Mouse (Mus musculus) embryonic facial prominence, embryonic 11.5 days (tissue): Measurements from ENCODE around the gene Myl9. TPM values are rescaled to one million over a fixed set of nuclear protein-coding genes. Genes with fewer than 3 reads are reported as not detected.

Experiments used
- ATAC-seq: fragments of 200-750 bp; cut with Nextera tagmentation; replicated peaks from 2 replicates; pipeline ENCODE4 v1.8.0; 2017; ENCODE audit warnings: low read depth; ENCODE audit not compliant: insufficient number of reproducible peaks, low FRiP score, low TSS enrichment
- DNase-seq: peaks from one replicate; pipeline ENCODE4 v3.0.0-alpha.2; 2015; ENCODE audit warnings: low spot score
- H3K27ac ChIP-seq: fragments of 300-500 bp; sonication (generic); replicated peaks from 2 replicates; pipeline ENCODE4 v1.5.1; 2014; ENCODE audit warnings: mild to moderate bottlenecking, low read depth, low read length, control low read depth
- H3K27me3 ChIP-seq: fragments of 300-500 bp; sonication (generic); 2 replicates; pipeline ENCODE4 v1.6.1; 2014; ENCODE audit warnings: mild to moderate bottlenecking, low read length, moderate library complexity, mixed read lengths; ENCODE audit not compliant: control insufficient read depth, insufficient read depth
- H3K36me3 ChIP-seq: fragments of 300-500 bp; sonication (generic); replicated peaks from 2 replicates; pipeline ENCODE4 v1.6.1; 2014; ENCODE audit warnings: low read depth, mild to moderate bottlenecking, low read length, moderate library complexity, mixed read lengths; ENCODE audit not compliant: control insufficient read depth, insufficient read depth
- H3K4me1 ChIP-seq: fragments of 300-500 bp; sonication (generic); 2 replicates; pipeline ENCODE4 v1.6.1; 2014; ENCODE audit warnings: low read length, mixed read lengths; ENCODE audit not compliant: control insufficient read depth, insufficient read depth
- H3K4me2 ChIP-seq: fragments of 300-500 bp; sonication (generic); 2 replicates; pipeline ENCODE4 v1.6.1; 2014; ENCODE audit warnings: low read depth, mild to moderate bottlenecking, control low read depth, low read length, moderate library complexity
- H3K4me3 ChIP-seq: fragments of 300-500 bp; sonication (generic); 2 replicates; pipeline ENCODE4 v1.5.1; 2014; ENCODE audit warnings: low read depth, low read length, control low read depth
- H3K9ac ChIP-seq: fragments of 300-500 bp; sonication (generic); replicated peaks from 2 replicates; pipeline ENCODE4 v1.6.1; 2014; ENCODE audit warnings: mild to moderate bottlenecking, control low read depth, low read length
- H3K9me3 ChIP-seq: fragments of 300-500 bp; sonication (generic); replicated peaks from 2 replicates; pipeline ENCODE4 v1.6.1; 2016; ENCODE audit warnings: mild to moderate bottlenecking, low read length, inconsistent platforms, mixed read lengths; ENCODE audit not compliant: control insufficient read depth
- WGBS: fragments of 180-500 bp; shearing (Covaris S2); extraction: QIAGEN DNeasy Blood & Tissue Kit; methylation state at CpG from one replicate; pipeline ENCODE4 v1.1.7; 2014; 5-methylcytosine and 5-hydroxymethylcytosine counted together
- polyA plus RNA-seq: library from polyadenylated mRNA; unstranded; fragments of >200 nt; fragmentation: Nextera tagmentation; extraction: Ambion mirVana; gene quantifications from 2 replicates; pipeline ENCODE4 v1.2.1, GENCODE M21; 2014

Gene Myl9
- polyA plus RNA-seq, 1 experiment from 2014 or later = 128 TPM

DNA sequence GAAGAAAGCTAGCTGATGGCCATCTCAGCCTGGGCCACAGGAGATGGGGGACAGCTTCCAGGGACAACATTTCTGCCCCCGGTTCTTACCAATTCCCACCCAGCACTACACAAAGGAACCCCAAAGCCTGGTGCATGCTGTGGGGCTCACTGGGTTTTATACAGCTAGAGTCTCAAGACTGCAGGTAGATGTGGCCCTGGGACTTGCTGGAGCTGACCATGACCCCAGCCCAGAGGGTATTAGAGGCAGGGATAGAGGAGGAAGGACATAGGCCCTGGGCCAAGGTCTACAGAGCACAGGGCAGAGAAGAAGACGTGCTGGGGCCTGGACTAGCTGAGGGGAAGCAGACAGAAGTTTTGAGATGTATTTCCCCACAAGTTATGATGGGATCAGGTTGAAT lies 1.7 kb downstream of the Myl9 start:
- Histone ChIP-seq H3K4me3 (no peak overlapping the region), H3K27me3 (0 out of 2 replicates have a peak, but pooled peaks cover 3% of the 10 kb centered on the region), H3K27ac (no peak overlapping the region), H3K4me2 (no peak overlapping the region), H3K36me3 (no peaks in the 10 kb centered on the region), H3K9ac (no peak overlapping the region), H3K4me1 (peaks cover 2% of the 10 kb centered on the region), H3K9me3 (no peaks in the 10 kb centered on the region)
- no peak for DNase-seq
- WGBS = 91% methylated on average over 2 of the region's 2 CpGs
- no peak for ATAC-seq

- H3K4me3 ChIP-seq = no peak overlapping the region
- 34% methylated on average over 7 of the region's 7 CpGs for WGBS
- H3K9ac ChIP-seq = no peak overlapping the region
- DNase-seq (no peak), ATAC-seq (no peak)
- H3K27me3 ChIP-seq = 0 out of 2 replicates have a peak, but pooled peaks cover 3% of the 10 kb centered on the region
- H3K9me3 ChIP-seq = no peaks in the 10 kb centered on the region
- H3K4me2 ChIP-seq = no peak overlapping the region
- no peak overlapping the region for H3K27ac ChIP-seq
- H3K36me3 ChIP-seq = no peaks in the 10 kb centered on the region
- H3K4me1 ChIP-seq = peaks cover 2% of the 10 kb centered on the region
Observed at GRCm38 (mm10) chr2:156777326-156778004, 2.2 kb downstream of the Myl9 start.

GRCm38 (mm10) chr2:156778571-156778970 lies 3.4 kb downstream of the Myl9 start:
- Histone ChIP-seq H3K27ac (no peak overlapping the region), H3K9me3 (no peaks in the 10 kb centered on the region), H3K36me3 (no peaks in the 10 kb centered on the region), H3K4me1 (peaks cover 2% of the 10 kb centered on the region), H3K27me3 (0 out of 2 replicates have a peak, but pooled peaks cover 3% of the 10 kb centered on the region), H3K9ac (no peak overlapping the region), H3K4me2 (no peak overlapping the region), H3K4me3 (no peak overlapping the region)
- 83% methylated on average over 8 of the region's 8 CpGs for WGBS
- ATAC-seq (no peak), DNase-seq (no peak)

- H3K27me3 ChIP-seq = 0 out of 2 replicates have a peak, but pooled peaks cover 3% of the 10 kb centered on the region
- no peak overlapping the region for H3K9ac ChIP-seq
- DNase-seq (no peak), ATAC-seq (no peak)
- no peak overlapping the region for H3K27ac ChIP-seq
- WGBS = 69% methylated on average over 5 of the region's 5 CpGs
- H3K4me3 ChIP-seq = no peak overlapping the region
- H3K4me2 ChIP-seq = no peak overlapping the region
- peaks cover 2% of the 10 kb centered on the region for H3K4me1 ChIP-seq
- H3K9me3 ChIP-seq = no peaks in the 10 kb centered on the region
- no peaks in the 10 kb centered on the region for H3K36me3 ChIP-seq
Observed at GRCm38 (mm10) chr2:156779036-156779435, 3.8 kb downstream of the Myl9 start.

- DNase-seq (no peak), ATAC-seq (no peak)
- Histone ChIP-seq H3K4me1 (peaks cover 2% of the 10 kb centered on the region), H3K27me3 (0 out of 2 replicates have a peak, but pooled peaks cover 3% of the 10 kb centered on the region), H3K36me3 (no peaks in the 10 kb centered on the region), H3K9me3 (no peaks in the 10 kb centered on the region), H3K4me3 (no peak overlapping the region), H3K4me2 (no peak overlapping the region), H3K9ac (no peak overlapping the region), H3K27ac (no peak overlapping the region)
- 59% methylated on average over 2 of the region's 2 CpGs for whole genome bisulfite sequencing
Observed at GRCm38 (mm10) chr2:156779488-156779887, 4.3 kb downstream of the Myl9 start.

- H3K9ac ChIP-seq = no peak overlapping the region
- 70% methylated on average over 9 of the region's 9 CpGs for WGBS
- H3K36me3 ChIP-seq = no peaks in the 10 kb centered on the region
- no peak overlapping the region for H3K27ac ChIP-seq
- 0 out of 2 replicates have a peak, but pooled peaks cover 3% of the 10 kb centered on the region for H3K27me3 ChIP-seq
- no peaks in the 10 kb centered on the region for H3K9me3 ChIP-seq
- no peaks in the 10 kb centered on the region for H3K4me1 ChIP-seq
- no peak overlapping the region for H3K4me3 ChIP-seq
- no peak overlapping the region for H3K4me2 ChIP-seq
- DNase-seq (no peak), ATAC-seq (no peak)
Observed at GRCm38 (mm10) chr2:156780129-156780528, 4.9 kb downstream of the Myl9 start.

- H3K27me3 ChIP-seq = 0 out of 2 replicates have a peak, but pooled peaks cover 3% of the 10 kb centered on the region
- no peak overlapping the region for H3K9ac ChIP-seq
- ATAC-seq = peak; percentile 4; the same call in 1 of the 2 replicates
- no peak overlapping the region for H3K4me2 ChIP-seq
- no peaks in the 10 kb centered on the region for H3K4me1 ChIP-seq
- no peaks in the 10 kb centered on the region for H3K9me3 ChIP-seq
- H3K27ac ChIP-seq = no peak overlapping the region
- peak; percentile 38 for DNase-seq
- WGBS = 15% methylated on average over 17 of the region's 17 CpGs
- H3K4me3 ChIP-seq = no peak overlapping the region
- no peaks in the 10 kb centered on the region for H3K36me3 ChIP-seq
Observed at GRCm38 (mm10) chr2:156780752-156781151, 5.5 kb downstream of the Myl9 start.

DNA sequence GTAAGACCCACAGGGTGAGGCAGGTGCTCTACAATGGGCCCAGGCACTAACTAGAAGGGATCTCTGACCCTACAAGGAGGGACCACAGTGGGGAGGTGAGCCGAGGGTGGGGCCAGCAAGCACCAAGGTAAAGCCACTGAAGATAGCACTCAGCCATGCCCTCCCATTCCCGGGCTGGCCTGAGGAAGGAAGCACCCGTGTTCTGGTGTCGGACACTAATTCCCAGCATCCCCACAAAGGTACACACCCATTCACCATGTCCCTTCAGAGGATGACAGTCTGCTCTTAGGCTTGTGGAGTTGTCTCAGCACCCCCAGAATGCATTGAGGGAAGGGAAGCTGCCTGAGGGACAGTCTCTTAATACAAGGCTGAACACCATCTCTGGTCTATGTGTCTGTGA lies 6.1 kb downstream of the Myl9 start:
- WGBS = 82% methylated on average over 4 of the region's 4 CpGs
- Histone ChIP-seq H3K4me3 (no peak overlapping the region), H3K9me3 (no peaks in the 10 kb centered on the region), H3K27me3 (no peaks in the 10 kb centered on the region), H3K27ac (no peak overlapping the region), H3K36me3 (no peaks in the 10 kb centered on the region), H3K4me1 (no peaks in the 10 kb centered on the region), H3K9ac (no peak overlapping the region), H3K4me2 (no peak overlapping the region)
- DNase-seq (no peak), ATAC-seq (peak; percentile 37; the same call in 1 of the 2 replicates)
